10 mouse cellular contexts compared by ENCODE assay signal in genomic region chr8:110710593-110710992, GRCm38 (mm10). TPM values are rescaled to one million over a fixed set of nuclear protein-coding genes. Genes with fewer than 3 reads are reported as not detected.
DNase-seq lines count a peak whose midpoint lies in the region; ATAC-seq and TF ChIP-seq lines count a peak whose summit lies in the region.
"Had no signal": no experiment of that assay in that cellular context is flagged by ENCODE, and none has a peak within 500 bp of the region (broad histone marks: within the 10 kb centered on the region; RNA-seq: fewer than 3 reads in every experiment).

No protein-coding gene starts in this region.

- DNase-seq in forebrain, postnatal 0 days: no peak
- DNase-seq in intestine, embryonic 14.5 days (ENCODE audit: low spot score): no peak
- DNase-seq in retina, embryonic 14.5 days (ENCODE audit: low spot score): peak; percentile 50
- no peak for DNase-seq in retina, postnatal 1 day
- DNase-seq in stomach, postnatal 0 days (ENCODE audit: low spot score): no peak
- DNase-seq in embryo, embryonic 10 days (ENCODE audit: low spot score): no peak
- DNase-seq: kidney, postnatal 10 days had no signal

- H3K4me1 ChIP-seq in forebrain, postnatal 0 days (ENCODE audit: insufficient read depth): peaks cover 17% of the 10 kb centered on the region
- peaks cover 17% of the 10 kb centered on the region for H3K4me1 ChIP-seq in forebrain, embryonic 16.5 days (replicated peaks; ENCODE audit: control insufficient read depth, insufficient read depth, low read length)
- peaks cover 25% of the 10 kb centered on the region for H3K4me1 ChIP-seq in intestine, embryonic 14.5 days (replicated peaks; ENCODE audit: control insufficient read depth, insufficient read depth, low read length)
- H3K4me1 ChIP-seq in intestine, postnatal 0 days (replicated peaks; ENCODE audit: control insufficient read depth, insufficient read depth, low read length): no peaks in the 10 kb centered on the region
- peaks cover 2% of the 10 kb centered on the region; the same call in 1 of the 2 replicates for H3K4me1 ChIP-seq in stomach, postnatal 0 days (replicated peaks; ENCODE audit: control insufficient read depth, insufficient read depth)

- no peak overlapping the region for H3K4me3 ChIP-seq in forebrain, postnatal 0 days (ENCODE audit: low read depth, low read length)
- H3K4me3 ChIP-seq in forebrain, embryonic 16.5 days (replicated peaks; ENCODE audit: low read length): no peak overlapping the region
- no peak overlapping the region for H3K4me3 ChIP-seq in intestine, embryonic 14.5 days (ENCODE audit: low read depth, low read length)
- H3K4me3 ChIP-seq in intestine, postnatal 0 days (ENCODE audit: low read depth, low read length): no peak overlapping the region
- no peak overlapping the region for H3K4me3 ChIP-seq in stomach, postnatal 0 days (ENCODE audit: low read depth, low read length)

- TF ChIP-seq CTCF in forebrain, postnatal 0 days (IDR thresholded peaks at IDR 0.05; ENCODE audit: low read depth): no peak
- no peak for TF ChIP-seq CTCF in intestine, postnatal 0 days (IDR thresholded peaks at IDR 0.05; ENCODE audit: low read depth)
- no peak for TF ChIP-seq CTCF in stomach, postnatal 0 days (IDR thresholded peaks at IDR 0.05; ENCODE audit: low read depth)

- peak overlapping the region; percentile 41 for H3K27ac ChIP-seq in forebrain, postnatal 0 days (ENCODE audit: low read depth, low read length)
- H3K27ac ChIP-seq in forebrain, embryonic 16.5 days (ENCODE audit: low read length): no peak overlapping the region
- H3K27ac ChIP-seq in intestine, embryonic 14.5 days (ENCODE audit: low read depth): peak overlapping the region; percentile 24
- H3K27ac ChIP-seq in intestine, postnatal 0 days (ENCODE audit: low read depth, low read length): no peak overlapping the region
- peak overlapping the region; percentile 35; the same call in 1 of the 2 replicates for H3K27ac ChIP-seq in stomach, postnatal 0 days (replicated peaks)
- H3K27ac ChIP-seq: macrophage had no signal

- no peak overlapping the region for H3K9ac ChIP-seq in forebrain, postnatal 0 days
- H3K9ac ChIP-seq in forebrain, embryonic 16.5 days (replicated peaks; ENCODE audit: low read depth, low read length): no peak overlapping the region
- no peak overlapping the region for H3K9ac ChIP-seq in intestine, embryonic 14.5 days (ENCODE audit: low read length)
- no peak overlapping the region for H3K9ac ChIP-seq in intestine, postnatal 0 days (ENCODE audit: low read depth, low read length)
- no peak overlapping the region for H3K9ac ChIP-seq in stomach, postnatal 0 days (ENCODE audit: low read length)

- TF ChIP-seq EP300 in stomach, postnatal 0 days (optimal IDR thresholded peaks at IDR 0.05): no peak

- H3K27me3 ChIP-seq in forebrain, postnatal 0 days (ENCODE audit: insufficient read depth, low read length): no peaks in the 10 kb centered on the region
- H3K27me3 ChIP-seq in forebrain, embryonic 16.5 days (replicated peaks; ENCODE audit: control insufficient read depth, insufficient read depth, low read length): no peaks in the 10 kb centered on the region
- no peaks in the 10 kb centered on the region for H3K27me3 ChIP-seq in intestine, embryonic 14.5 days (replicated peaks; ENCODE audit: control insufficient read depth, insufficient read depth, low read length)
- no peaks in the 10 kb centered on the region for H3K27me3 ChIP-seq in intestine, postnatal 0 days (replicated peaks; ENCODE audit: control insufficient read depth, insufficient read depth, low read length)
- no peaks in the 10 kb centered on the region for H3K27me3 ChIP-seq in stomach, postnatal 0 days (ENCODE audit: control insufficient read depth, insufficient read depth, low read length)

- no peaks in the 10 kb centered on the region for H3K9me3 ChIP-seq in forebrain, postnatal 0 days (ENCODE audit: low read length)
- no peaks in the 10 kb centered on the region for H3K9me3 ChIP-seq in forebrain, embryonic 16.5 days (ENCODE audit: control insufficient read depth, low read length)
- no peaks in the 10 kb centered on the region for H3K9me3 ChIP-seq in intestine, embryonic 14.5 days (ENCODE audit: control insufficient read depth, low read length)
- H3K9me3 ChIP-seq in intestine, postnatal 0 days (ENCODE audit: control insufficient read depth): no peaks in the 10 kb centered on the region
- no peaks in the 10 kb centered on the region for H3K9me3 ChIP-seq in stomach, postnatal 0 days (ENCODE audit: control insufficient read depth, low read length)

- no peak overlapping the region for H3K4me2 ChIP-seq in forebrain, postnatal 0 days (ENCODE audit: low read depth)
- no peak overlapping the region for H3K4me2 ChIP-seq in forebrain, embryonic 16.5 days (ENCODE audit: low read length)
- no peak overlapping the region for H3K4me2 ChIP-seq in intestine, embryonic 14.5 days (ENCODE audit: low read length)
- H3K4me2 ChIP-seq in intestine, postnatal 0 days (replicated peaks; ENCODE audit: low read depth): no peak overlapping the region
- no peak overlapping the region for H3K4me2 ChIP-seq in stomach, postnatal 0 days (replicated peaks; ENCODE audit: low read depth)

- 74% methylated on average over 3 of the region's 3 CpGs for WGBS in forebrain, postnatal 0 days
- WGBS in forebrain, embryonic 16.5 days: 65% methylated on average over 3 of the region's 3 CpGs
- 49% methylated on average over 3 of the region's 3 CpGs for WGBS in intestine, embryonic 14.5 days
- 65% methylated on average over 3 of the region's 3 CpGs for WGBS in intestine, postnatal 0 days
- whole genome bisulfite sequencing in stomach, postnatal 0 days: 58% methylated on average over 3 of the region's 3 CpGs

- ATAC-seq in forebrain, postnatal 0 days: no peak
- ATAC-seq in forebrain, embryonic 16.5 days: no peak
- ATAC-seq in intestine, embryonic 14.5 days (replicated peaks; ENCODE audit: low FRiP score, low TSS enrichment, low read depth): no peak
- ATAC-seq in intestine, postnatal 0 days: no peak
- ATAC-seq in stomach, postnatal 0 days (ENCODE audit: low FRiP score, low TSS enrichment): no peak

- H3K36me3 ChIP-seq in forebrain, postnatal 0 days (ENCODE audit: insufficient read depth): peaks cover 37% of the 10 kb centered on the region
- 0 out of 2 replicates have a peak, but pooled peaks cover 4% of the 10 kb centered on the region for H3K36me3 ChIP-seq in forebrain, embryonic 16.5 days (ENCODE audit: control insufficient read depth, insufficient read depth)
- H3K36me3 ChIP-seq in intestine, embryonic 14.5 days (ENCODE audit: control insufficient read depth, insufficient read depth, low read length): peaks cover 22% of the 10 kb centered on the region; the same call in 1 of the 2 replicates
- H3K36me3 ChIP-seq in intestine, postnatal 0 days (ENCODE audit: control insufficient read depth, insufficient read depth): peaks cover 44% of the 10 kb centered on the region
- 0 out of 2 replicates have a peak, but pooled peaks cover 2% of the 10 kb centered on the region for H3K36me3 ChIP-seq in stomach, postnatal 0 days (ENCODE audit: control insufficient read depth, insufficient read depth, low read length)

RNA-seq across cellular contexts. Expression of gene Mtss1l, which starts 10.7 kb away (rescaled TPM):
- 55.2 and 71.1 TPM in 2 replicates for total RNA-seq in forebrain, postnatal 0 days (2014; rRNA removed)
- polyA plus RNA-seq in forebrain, postnatal 0 days (2015; fragmentation: Nextera tagmentation; extraction: Ambion mirVana): 42.2 and 49.0 TPM in 2 replicates
- 24.6 and 24.8 TPM in 2 replicates for polyA plus RNA-seq in forebrain, embryonic 16.5 days (2015; fragmentation: Nextera tagmentation; extraction: Ambion mirVana)
- 9.9 and 10.4 TPM in 2 replicates for polyA plus RNA-seq in intestine, embryonic 14.5 days (2014; fragmentation: Nextera tagmentation; extraction: Ambion mirVana)
- 4.2 and 4.4 TPM in 2 replicates for polyA plus RNA-seq in intestine, postnatal 0 days (2015; fragmentation: Nextera tagmentation; extraction: Ambion mirVana)
- 5.7 and 7.5 TPM in 2 replicates for polyA plus RNA-seq in stomach, postnatal 0 days (2015; fragmentation: Nextera tagmentation; extraction: Ambion mirVana)

Comparison
In these comparisons a context has a peak if more than half of its experiments do, and no peak if none do; other contexts are left out.
1. H3K27ac ChIP-seq: peak in forebrain, postnatal 0 days (single experiment), intestine, embryonic 14.5 days (single experiment) and stomach, postnatal 0 days (single experiment); none in forebrain, embryonic 16.5 days (single experiment) and intestine, postnatal 0 days (single experiment).